Mouse (Mus musculus) C2C12 (cell line): ENCODE measurements around the gene Mtrex. TPM values are rescaled to one million over a fixed set of nuclear protein-coding genes. Genes with fewer than 3 reads are reported as not detected.
A peak's percentile ranks its signal among the peaks of the same experiment; 100 is the strongest.

Source experiments
- H3K27me3 ChIP-seq: one replicate; pipeline ENCODE4 v1.6.1; 2011; ENCODE audit not compliant: control insufficient read depth, insufficient read depth, insufficient read length
- H3K36me3 ChIP-seq: one replicate; pipeline ENCODE4 v1.6.1; 2011; ENCODE audit not compliant: control insufficient read depth, insufficient read depth
- H3K4me3 ChIP-seq: one replicate; pipeline ENCODE4 v1.5.1; 2011; ENCODE audit warnings: mild to moderate bottlenecking, control low read depth; ENCODE audit not compliant: poor library complexity, insufficient read depth, severe bottlenecking
- H3K79me2 ChIP-seq: one replicate; pipeline ENCODE4 v1.6.1; 2011; ENCODE audit not compliant: control insufficient read depth, insufficient read depth
- H3K79me3 ChIP-seq: one replicate; pipeline ENCODE4 v1.6.1; 2011; ENCODE audit warnings: low read depth, control low read depth
- H3ac ChIP-seq: one replicate; pipeline ENCODE3; 2011; ENCODE audit warnings: low read depth; ENCODE audit not compliant: control insufficient read depth, insufficient read length
- CEBPB ChIP-seq: IDR thresholded peaks from one replicate; pipeline ENCODE4 v1.6.1; 2011; ENCODE audit warnings: low read depth, mild to moderate bottlenecking, control low read depth, moderate library complexity
- CTCF ChIP-seq: IDR thresholded peaks from one replicate; pipeline ENCODE4 v1.5.1; 2011; ENCODE audit not compliant: control insufficient read depth, insufficient read depth, insufficient read length
- FOSL1 ChIP-seq: IDR thresholded peaks from one replicate; pipeline ENCODE4 v1.8.0; 2011; ENCODE audit warnings: mild to moderate bottlenecking, low read length; ENCODE audit not compliant: poor library complexity, insufficient read depth, severe bottlenecking
- MAX ChIP-seq: IDR thresholded peaks from one replicate; pipeline ENCODE4 v1.6.1; 2011; ENCODE audit warnings: mild to moderate bottlenecking, control low read depth
- MYOD1 ChIP-seq: IDR thresholded peaks from one replicate; pipeline ENCODE4 v1.6.1; 2011; ENCODE audit warnings: low read depth; ENCODE audit not compliant: control insufficient read depth, insufficient read length
- MYOG ChIP-seq: IDR thresholded peaks from one replicate; pipeline ENCODE4 v1.6.1; 2011; ENCODE audit not compliant: control insufficient read depth, insufficient read length; ENCODE audit errors: extremely low read depth
- USF1 ChIP-seq: IDR thresholded peaks from one replicate; pipeline ENCODE4 v1.6.1; 2011; ENCODE audit warnings: low read depth, mild to moderate bottlenecking, control low read depth, moderate library complexity
- polyA plus RNA-seq: library from polyadenylated mRNA; unstranded; fragments of >200 nt; fragmentation: generic; extraction: Trizol; gene quantifications from one replicate; pipeline ENCODE4 v1.2.1, GENCODE M21; 2012; ENCODE audit warnings: missing spikeins

The Mtrex gene
- polyA plus RNA-seq, 1 experiment = 18.0 TPM

DNA sequence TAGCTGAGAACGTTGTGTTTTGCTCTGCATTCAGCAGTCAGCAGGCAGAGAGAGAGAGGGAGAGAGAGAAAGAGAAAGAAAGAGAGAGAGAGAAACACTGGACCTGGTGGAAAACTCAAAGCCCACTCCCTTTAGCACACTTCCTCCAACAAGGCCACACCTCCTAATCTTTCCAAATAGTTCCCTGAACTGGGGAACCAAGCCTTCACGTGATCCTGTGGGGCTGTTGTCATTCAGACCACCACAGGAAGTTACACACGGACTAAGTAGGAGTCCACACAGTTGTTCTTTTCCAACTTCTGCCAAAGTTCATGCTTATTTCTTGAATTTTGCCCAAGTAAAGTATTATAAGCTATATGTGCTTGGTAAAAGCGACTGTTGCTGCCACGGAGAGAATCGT lies 18.7 kb upstream of the Mtrex start:
- no peak overlapping the region for H3K4me3 ChIP-seq
- no peaks in the 10 kb centered on the region for H3K27me3 ChIP-seq
- TF ChIP-seq CTCF = no peak
- TF ChIP-seq MYOG = no peak
- no peak for TF ChIP-seq MAX
- no peak for TF ChIP-seq FOSL1
- no peak for TF ChIP-seq USF1
- no peak for TF ChIP-seq MYOD1
- no peak for TF ChIP-seq CEBPB
- peaks cover 81% of the 10 kb centered on the region for H3K36me3 ChIP-seq
- no peaks in the 10 kb centered on the region for H3K79me2 ChIP-seq
- no peaks in the 10 kb centered on the region for H3K79me3 ChIP-seq
- no peak overlapping the region for H3ac ChIP-seq

DNA sequence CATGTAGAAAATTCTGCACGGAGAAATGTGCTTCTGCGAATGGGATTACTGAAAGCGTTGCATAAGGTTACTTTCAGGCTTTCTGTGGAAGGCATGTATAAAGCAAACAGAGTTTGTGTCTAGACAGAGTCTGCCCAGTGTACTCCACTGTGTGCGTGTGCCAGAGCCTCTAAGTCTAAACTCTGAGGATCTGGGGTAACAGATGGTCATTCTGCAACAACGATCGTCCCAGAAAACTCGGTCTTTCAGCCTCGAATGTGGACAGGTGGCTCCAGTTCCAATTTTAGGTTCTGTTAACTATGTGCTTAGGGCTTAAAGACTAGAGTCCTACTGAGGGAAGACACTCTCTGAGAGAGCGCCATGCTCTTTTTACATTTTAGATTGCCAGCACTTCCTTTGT lies 18.1 kb upstream of the Mtrex start:
- H3ac ChIP-seq = no peak overlapping the region
- TF ChIP-seq FOSL1 (no peak), USF1 (no peak), MAX (no peak), CEBPB (no peak), CTCF (no peak), MYOG (no peak), MYOD1 (no peak)
- no peak overlapping the region for H3K4me3 ChIP-seq
- H3K79me3 ChIP-seq = no peaks in the 10 kb centered on the region
- no peaks in the 10 kb centered on the region for H3K27me3 ChIP-seq
- H3K79me2 ChIP-seq = no peaks in the 10 kb centered on the region
- peaks cover 79% of the 10 kb centered on the region for H3K36me3 ChIP-seq

DNA sequence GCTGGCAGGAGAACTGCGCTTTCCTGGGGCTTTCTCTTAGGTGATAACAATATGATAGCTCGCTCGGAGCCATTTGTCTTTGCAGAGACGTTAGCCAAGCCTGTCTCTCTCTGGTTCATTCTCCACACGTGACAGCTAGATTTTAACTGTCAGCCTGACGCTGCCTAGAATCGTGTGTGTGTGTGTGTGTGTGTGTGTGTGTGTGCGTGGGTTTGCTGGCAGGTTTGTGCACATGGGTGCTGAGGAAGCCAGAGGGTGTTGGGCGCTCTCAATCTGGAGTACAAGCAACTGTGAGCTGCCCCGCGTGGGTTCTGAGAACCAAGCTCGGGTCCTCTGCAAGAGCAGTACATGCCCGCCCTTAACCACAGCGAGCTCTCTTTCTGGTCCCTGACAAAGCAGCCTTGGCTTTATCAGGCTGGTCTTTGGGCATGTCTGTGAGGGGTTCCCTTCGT lies 14.7 kb upstream of the Mtrex start:
- no peaks in the 10 kb centered on the region for H3K79me2 ChIP-seq
- no peak overlapping the region for H3ac ChIP-seq
- H3K4me3 ChIP-seq = no peak overlapping the region
- no peaks in the 10 kb centered on the region for H3K79me3 ChIP-seq
- H3K27me3 ChIP-seq = no peaks in the 10 kb centered on the region
- peaks cover 71% of the 10 kb centered on the region for H3K36me3 ChIP-seq
- TF ChIP-seq MYOG (no peak), MAX (no peak), FOSL1 (no peak), CTCF (no peak)

DNA sequence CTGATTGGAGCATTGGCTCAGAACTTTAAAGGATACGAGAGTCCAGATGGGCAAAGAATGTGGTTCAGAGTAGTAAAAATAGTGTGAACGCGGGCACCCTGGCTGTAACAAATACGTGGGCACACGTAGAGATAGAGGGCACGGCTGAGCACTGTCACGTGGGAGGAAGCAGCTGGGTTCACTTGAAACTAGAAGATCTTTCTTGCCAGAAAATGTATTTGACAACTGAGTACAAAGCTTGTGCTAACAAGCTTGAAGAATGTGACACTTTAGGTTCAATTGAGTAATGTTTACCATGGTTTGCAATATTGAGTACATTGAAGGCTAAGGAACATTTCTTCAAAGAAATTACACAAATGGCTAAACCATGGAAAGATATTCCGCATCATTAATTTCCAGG lies 10.9 kb upstream of the Mtrex start:
- Histone ChIP-seq H3K27me3 (no peaks in the 10 kb centered on the region), H3ac (no peak overlapping the region), H3K79me3 (no peaks in the 10 kb centered on the region), H3K4me3 (no peak overlapping the region), H3K36me3 (peaks cover 60% of the 10 kb centered on the region), H3K79me2 (no peaks in the 10 kb centered on the region)
- TF ChIP-seq FOSL1 (no peak), MYOD1 (no peak), USF1 (no peak), MAX (no peak), CTCF (no peak), MYOG (no peak)

DNA sequence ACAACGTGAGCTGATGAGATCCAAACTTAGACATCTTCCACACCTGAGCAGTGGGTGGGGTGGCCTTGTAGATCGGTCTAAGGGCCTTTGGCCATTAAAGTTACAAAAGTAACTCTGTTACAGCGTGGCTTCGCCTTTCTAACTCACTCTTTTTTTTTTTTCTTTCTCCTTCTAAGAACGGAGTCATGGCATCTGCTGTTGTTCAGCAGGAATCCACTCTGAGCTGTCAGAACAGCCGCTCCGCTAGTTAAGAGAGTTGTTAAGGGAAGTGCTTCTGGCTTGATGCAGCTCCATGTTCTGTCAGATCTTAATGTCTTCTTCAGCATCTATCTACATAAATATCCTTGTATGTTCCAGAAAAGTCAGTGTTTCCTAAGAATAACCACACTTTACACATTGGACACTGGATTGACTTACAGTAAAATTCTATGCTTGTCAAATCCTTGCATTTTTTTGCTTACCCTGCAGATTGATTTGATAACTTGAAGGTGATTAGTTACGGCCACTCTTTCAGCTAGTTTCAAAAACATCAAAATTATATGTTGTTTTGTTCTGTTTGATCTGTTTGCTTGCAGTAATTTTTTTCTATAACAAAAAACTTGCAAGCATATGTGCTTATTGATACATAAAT lies 955 bp upstream of the Mtrex start:
- peaks cover 46% of the 10 kb centered on the region for H3K79me3 ChIP-seq
- H3K4me3 ChIP-seq = peak overlapping the region; percentile 89
- peak overlapping the region; percentile 88 for H3ac ChIP-seq
- H3K27me3 ChIP-seq = no peaks in the 10 kb centered on the region
- peaks cover 56% of the 10 kb centered on the region for H3K79me2 ChIP-seq
- peaks cover 25% of the 10 kb centered on the region for H3K36me3 ChIP-seq
- TF ChIP-seq CEBPB (no peak), USF1 (no peak), MAX (no peak)

DNA sequence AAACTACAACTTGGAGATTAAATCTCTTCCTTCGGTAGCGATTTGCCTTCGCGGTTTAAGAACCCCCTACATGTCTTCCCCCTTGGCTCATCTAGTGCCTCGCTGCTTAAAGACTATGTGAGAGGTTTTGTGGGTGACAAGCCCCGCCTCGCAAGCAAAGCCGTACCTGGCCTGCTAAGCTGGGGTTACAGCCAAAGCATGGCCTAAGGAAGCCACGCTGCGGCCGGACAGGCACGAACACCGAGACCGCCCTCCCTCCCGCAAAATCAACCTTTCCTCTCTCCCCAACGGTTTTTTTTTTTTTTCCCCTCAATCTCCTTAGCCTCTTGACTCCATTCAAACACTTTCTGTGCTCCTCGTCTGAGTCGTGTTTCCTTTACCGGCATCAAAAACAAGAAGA lies 402 bp downstream of the Mtrex start:
- peaks cover 16% of the 10 kb centered on the region for H3K36me3 ChIP-seq
- no peaks in the 10 kb centered on the region for H3K27me3 ChIP-seq
- H3K79me3 ChIP-seq = peaks cover 58% of the 10 kb centered on the region
- H3ac ChIP-seq = peak overlapping the region; percentile 80
- H3K4me3 ChIP-seq = peak overlapping the region; percentile 88
- no peak for TF ChIP-seq CEBPB
- TF ChIP-seq FOSL1 = no peak
- no peak for TF ChIP-seq CTCF
- H3K79me2 ChIP-seq = peaks cover 70% of the 10 kb centered on the region
